Mouse (Mus musculus): ENCODE data around the gene Ankrd54.
A peak's percentile ranks its signal among the peaks of the same experiment; 100 is the strongest.
"Not testable (repeated sequence)": the region's sequence is repeated elsewhere in the genome, so short reads cannot be mapped to it uniquely, and the experiment has no call there.

Gene Ankrd54

GRCm38 (mm10) chr15:79042721-79043491 lies 19.8 kb downstream of the Ankrd54 start:
- DNase-seq (ENCODE audit: low spot score in 2 of 2): no peak

- DNase-seq (ENCODE audit: low spot score in 2 of 2): no peak
Observed at GRCm38 (mm10) chr15:79041585-79041984, 21.1 kb downstream of the Ankrd54 start, which contains the start of gene Galr3. Galr3 (plus strand) TSS chr15:79041885.

GRCm38 (mm10) chr15:79040501-79041416 lies 21.9 kb downstream of the Ankrd54 start:
- no peak for DNase-seq (ENCODE audit: low spot score in 2 of 2)

- DNase-seq (ENCODE audit: low spot score in 2 of 2): peak; percentile 41 to 50
Observed at GRCm38 (mm10) chr15:79038853-79039252, 23.8 kb downstream of the Ankrd54 start.

- DNase-seq (ENCODE audit: low spot score in 2 of 2): no peak
Observed at GRCm38 (mm10) chr15:79038331-79038730, 24.4 kb downstream of the Ankrd54 start.

- DNase-seq (ENCODE audit: low spot score in 2 of 2): peak; percentile 30 to 53
Observed at GRCm38 (mm10) chr15:79037913-79038328, 24.8 kb downstream of the Ankrd54 start.

GRCm38 (mm10) chr15:79031908-79032307 lies 30.8 kb downstream of the Ankrd54 start:
- not testable (repeated sequence) for DNase-seq (ENCODE audit: low spot score in 2 of 2)

- DNase-seq (ENCODE audit: low spot score in 2 of 2): peak; percentile 92 to 94
Observed at GRCm38 (mm10) chr15:79030551-79031435, 31.9 kb downstream of the Ankrd54 start.

GRCm38 (mm10) chr15:79029519-79030241 lies 33.0 kb downstream of the Ankrd54 start:
- no peak for DNase-seq (ENCODE audit: low spot score in 2 of 2)

GRCm38 (mm10) chr15:79028823-79029484 lies 33.7 kb downstream of the Ankrd54 start:
- DNase-seq (ENCODE audit: low spot score in 2 of 2): peak in 1 of 2 experiments; percentile 23

- peak; percentile 92 to 93 for DNase-seq (ENCODE audit: low spot score in 2 of 2)
Observed at GRCm38 (mm10) chr15:79028237-79028738, 34.4 kb downstream of the Ankrd54 start, which contains the start of gene H1f0. H1f0 (plus strand) TSS chr15:79028450.

- DNase-seq (ENCODE audit: low spot score in 2 of 2): peak in 1 of 2 experiments; percentile 44
Observed at GRCm38 (mm10) chr15:79027291-79028205, 35.1 kb downstream of the Ankrd54 start.

- no peak for DNase-seq (ENCODE audit: low spot score in 2 of 2)
Observed at GRCm38 (mm10) chr15:79026511-79027290, 36.0 kb downstream of the Ankrd54 start.

GRCm38 (mm10) chr15:79025687-79026308 lies 36.9 kb downstream of the Ankrd54 start:
- no peak for DNase-seq (ENCODE audit: low spot score in 2 of 2)

- DNase-seq (ENCODE audit: low spot score in 2 of 2): no peak
Observed at GRCm38 (mm10) chr15:79023366-79023765, 39.3 kb downstream of the Ankrd54 start.

- DNase-seq (ENCODE audit: low spot score in 2 of 2): no peak
Observed at GRCm38 (mm10) chr15:79022671-79023230, 39.9 kb downstream of the Ankrd54 start.

- DNase-seq (ENCODE audit: low spot score in 2 of 2): no peak
Observed at GRCm38 (mm10) chr15:79018886-79019285, 43.8 kb downstream of the Ankrd54 start.

All from heart, adult 9 months (tissue).